Mouse (Mus musculus) CD8-positive naive resting alpha-beta T cell, adult 2 months (primary cell): ENCODE data around the gene Pnrc1.
"Not testable (repeated sequence)": the region's sequence is repeated elsewhere in the genome, so short reads cannot be mapped to it uniquely, and the experiment has no call there.

ENCODE experiments used
- DNase-seq, 2 experiments: peaks; one replicate each; pipeline ENCODE4 v3.0.0; 2022; ENCODE audit warnings: low read depth in 2 of 2, low spot score in 2 of 2

Gene Pnrc1

GRCm38 (mm10) chr4:33290002-33290401 is at the start of gene Pnrc1:
Pnrc1 (minus strand) TSS chr4:33290163.
- no peak for DNase-seq

- no peak for DNase-seq
Observed at GRCm38 (mm10) chr4:33337999-33338398, 48.0 kb upstream of the Pnrc1 start.

- DNase-seq: no peak
Observed at GRCm38 (mm10) chr4:33332956-33333455, 43.0 kb upstream of the Pnrc1 start.

- no peak for DNase-seq
Observed at GRCm38 (mm10) chr4:33331147-33331546, 41.2 kb upstream of the Pnrc1 start.

GRCm38 (mm10) chr4:33315840-33316239 is 25.9 kb upstream of the Pnrc1 start:
- DNase-seq: no peak

GRCm38 (mm10) chr4:33314150-33314549 is 24.2 kb upstream of the Pnrc1 start:
- DNase-seq: not testable (repeated sequence)

GRCm38 (mm10) chr4:33310840-33311437 is 21.0 kb upstream of the Pnrc1 start:
- no peak for DNase-seq

- DNase-seq: peak; percentile 94 to 97
Observed at GRCm38 (mm10) chr4:33309764-33310757, 20.1 kb upstream of the Pnrc1 start, which contains the start of gene Rngtt. Rngtt (plus strand) TSS chr4:33310311.

- DNase-seq: no peak
Observed at GRCm38 (mm10) chr4:33307146-33307545, 17.2 kb upstream of the Pnrc1 start.

- no peak for DNase-seq
Observed at GRCm38 (mm10) chr4:33303057-33303456, 13.1 kb upstream of the Pnrc1 start.

- DNase-seq: not testable (repeated sequence)
Observed at GRCm38 (mm10) chr4:33300891-33301665, 11.1 kb upstream of the Pnrc1 start.

GRCm38 (mm10) chr4:33292409-33293370 is 2.7 kb upstream of the Pnrc1 start:
- peak; percentile 73 to 80 for DNase-seq

- peak in 1 of 2 experiments; percentile 22 for DNase-seq
Observed at GRCm38 (mm10) chr4:33290878-33291277, 915 bp upstream of the Pnrc1 start.

GRCm38 (mm10) chr4:33289106-33289650 is 785 bp downstream of the Pnrc1 start:
- no peak for DNase-seq

GRCm38 (mm10) chr4:33285448-33285847 is 4.5 kb downstream of the Pnrc1 start:
- no peak for DNase-seq

GRCm38 (mm10) chr4:33284083-33284880 is 5.7 kb downstream of the Pnrc1 start:
- no peak for DNase-seq

- DNase-seq: no peak
Observed at GRCm38 (mm10) chr4:33281891-33282685, 7.9 kb downstream of the Pnrc1 start.

GRCm38 (mm10) chr4:33273437-33273836 is 16.5 kb downstream of the Pnrc1 start:
- DNase-seq: no peak
